Mouse (Mus musculus) testis, adult 2 months (tissue): ENCODE results near the gene Snrk. TPM values are rescaled to one million over a fixed set of nuclear protein-coding genes. Genes with fewer than 3 reads are reported as not detected.

Source experiments
- H3K27ac ChIP-seq: fragments of 200-500 bp; 2 replicates; pipeline ENCODE4 v1.5.1; 2012; ENCODE audit warnings: low read depth, low read length; ENCODE audit not compliant: control insufficient read depth, insufficient read depth
- H3K27me3 ChIP-seq: fragments of 200-500 bp; 2 replicates; pipeline ENCODE4 v1.6.1; 2012; ENCODE audit warnings: mild to moderate bottlenecking, low read length, moderate library complexity; ENCODE audit not compliant: control insufficient read depth, insufficient read depth
- H3K36me3 ChIP-seq: fragments of 200-500 bp; 2 replicates; pipeline ENCODE4 v1.6.1; 2012; ENCODE audit warnings: mild to moderate bottlenecking, low read length; ENCODE audit not compliant: control insufficient read depth, insufficient read depth
- H3K4me1 ChIP-seq: fragments of 200-500 bp; 2 replicates; pipeline ENCODE4 v1.6.1; 2012; ENCODE audit warnings: low read length; ENCODE audit not compliant: control insufficient read depth, insufficient read depth
- H3K4me3 ChIP-seq: fragments of 200-500 bp; 2 replicates; pipeline ENCODE4 v1.5.1; 2012; ENCODE audit warnings: low read depth, mild to moderate bottlenecking, low read length, moderate library complexity, mixed read lengths; ENCODE audit not compliant: control insufficient read depth
- CTCF ChIP-seq: fragments of 200-500 bp; IDR thresholded peaks from 2 replicates; pipeline ENCODE4 v1.5.1; 2012; ENCODE audit warnings: low read depth, mild to moderate bottlenecking, inconsistent platforms, low read length, moderate library complexity; ENCODE audit not compliant: control insufficient read depth, insufficient read depth, insufficient replicate concordance
- POLR2A ChIP-seq: fragments of 200-500 bp; IDR thresholded peaks from 2 replicates; pipeline ENCODE4 v1.6.1; 2012; ENCODE audit warnings: low read depth, mild to moderate bottlenecking, inconsistent platforms, low read length, moderate library complexity; ENCODE audit not compliant: control insufficient read depth
- polyA plus RNA-seq: library from polyadenylated mRNA; depleted of rRNA; stranded (reverse); fragments of >200 nt; gene quantifications from 2 replicates; pipeline ENCODE4 v1.2.3, GENCODE M21; 2012

Snrk gene
- polyA plus RNA-seq, 1 experiment = 18.7 TPM

DNA sequence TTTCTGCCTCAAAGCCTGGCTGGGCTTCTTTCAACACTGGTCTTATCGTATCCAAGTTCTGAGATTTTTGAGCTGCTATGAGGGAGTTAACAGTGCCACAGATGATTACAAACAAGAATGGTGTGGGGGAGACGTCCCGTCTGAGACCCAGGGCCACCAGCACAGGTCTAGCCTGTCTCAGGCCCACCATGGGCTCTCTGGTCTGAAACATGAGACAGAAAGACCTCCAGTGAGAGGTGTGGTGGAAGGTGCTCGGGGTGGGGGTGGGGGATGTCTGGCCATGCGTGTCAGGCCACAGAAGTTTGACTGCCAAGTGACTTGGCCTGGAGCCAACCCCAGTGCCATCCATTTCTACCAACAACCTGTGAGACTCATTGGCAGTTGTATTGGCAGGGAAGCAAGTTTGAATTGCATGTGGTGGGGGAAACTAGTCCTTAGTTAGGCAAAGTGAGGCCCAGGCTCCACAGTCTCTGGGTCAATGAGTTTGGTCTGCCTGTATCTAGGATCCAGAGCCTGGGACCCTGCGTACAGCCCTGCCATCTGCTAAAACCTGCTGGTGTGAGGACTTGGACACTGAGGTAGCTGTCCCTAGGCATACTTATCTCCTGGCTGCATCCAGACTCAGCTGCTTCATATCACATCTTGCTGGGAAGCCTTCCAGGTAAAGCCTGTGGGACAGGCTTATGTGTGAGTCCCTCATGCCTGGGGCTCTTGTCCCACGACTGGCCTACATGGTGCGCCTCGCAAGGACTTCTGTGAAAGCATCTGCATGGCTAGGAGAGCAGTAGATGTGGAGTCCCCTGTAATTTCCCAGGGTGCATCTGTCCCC, 56.6 kb downstream of the Snrk start:
- no peaks in the 10 kb centered on the region for H3K4me1 ChIP-seq
- TF ChIP-seq CTCF = no peak
- TF ChIP-seq POLR2A = no peak
- no peaks in the 10 kb centered on the region for H3K27me3 ChIP-seq
- H3K4me3 ChIP-seq = no peak overlapping the region
- no peak overlapping the region for H3K27ac ChIP-seq
- H3K36me3 ChIP-seq = no peaks in the 10 kb centered on the region

DNA sequence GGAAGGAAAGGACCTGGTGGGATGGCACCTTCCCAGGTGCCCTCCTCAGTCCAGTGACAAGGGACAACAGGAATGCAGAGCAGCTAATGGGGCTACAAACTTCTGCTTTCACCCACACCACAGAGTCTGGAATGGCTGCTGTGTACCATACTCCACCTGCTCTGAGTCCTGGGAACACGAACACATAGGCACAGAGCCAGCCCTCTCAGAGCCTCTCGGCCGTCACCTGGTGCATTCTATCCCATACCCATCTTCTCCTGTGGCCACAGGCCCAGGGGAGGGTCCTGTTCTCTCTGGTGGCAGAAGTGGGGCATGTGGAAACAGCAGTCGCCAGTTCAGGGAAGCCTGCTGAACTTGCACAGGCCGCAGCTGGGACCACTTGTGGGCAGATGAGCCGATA, 57.7 kb downstream of the Snrk start:
- TF ChIP-seq CTCF = no peak
- TF ChIP-seq POLR2A = no peak
- Histone ChIP-seq H3K36me3 (no peaks in the 10 kb centered on the region), H3K27ac (no peak overlapping the region), H3K27me3 (no peaks in the 10 kb centered on the region), H3K4me1 (no peaks in the 10 kb centered on the region), H3K4me3 (no peak overlapping the region)

DNA sequence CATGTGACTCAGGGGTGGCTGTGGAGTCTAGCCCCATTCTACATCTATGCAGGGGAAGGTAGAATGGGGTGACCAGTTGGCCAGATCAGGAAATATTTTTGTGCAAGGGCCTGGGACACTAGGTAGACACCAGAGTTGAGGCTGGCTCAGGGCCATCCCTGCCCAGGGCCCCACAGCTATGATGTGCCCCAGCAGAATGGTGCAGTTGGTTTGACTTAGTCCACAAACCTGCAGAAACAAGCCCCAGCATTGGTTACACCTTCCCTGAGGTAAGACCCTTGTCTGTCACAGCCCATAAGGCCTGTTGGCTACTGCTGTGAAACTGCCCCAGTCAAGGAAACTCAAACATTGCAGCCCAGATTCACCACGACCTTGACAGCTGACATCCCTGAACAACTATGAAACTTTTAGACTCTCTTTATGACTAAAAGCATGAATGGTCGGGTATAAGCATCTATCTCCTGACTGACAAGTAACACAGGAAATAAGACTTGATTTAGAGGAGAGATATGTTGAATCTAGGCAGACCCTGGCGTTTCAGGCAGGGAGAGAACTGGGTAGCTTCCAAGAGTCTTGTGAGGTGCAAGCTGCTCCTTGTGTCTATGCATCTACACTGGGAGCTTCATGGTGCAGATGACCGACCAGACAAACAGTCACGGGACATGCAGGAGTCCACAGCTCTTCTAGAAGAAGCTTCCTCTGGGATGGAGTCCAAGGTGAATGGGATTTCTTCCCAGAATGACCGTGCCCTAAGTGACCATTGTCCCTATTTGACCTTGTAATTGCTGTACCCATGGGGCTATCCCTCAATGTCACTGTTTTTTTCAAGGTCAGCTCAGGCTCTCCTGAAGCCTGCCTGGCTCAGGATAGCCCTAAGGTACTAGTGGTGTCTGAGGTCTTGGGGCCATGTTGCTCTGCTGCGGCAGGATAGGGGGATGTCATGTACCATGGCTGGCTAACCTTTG, 60.5 kb downstream of the Snrk start:
- Histone ChIP-seq H3K36me3 (no peaks in the 10 kb centered on the region), H3K4me1 (no peaks in the 10 kb centered on the region), H3K27ac (no peak overlapping the region), H3K4me3 (no peak overlapping the region), H3K27me3 (no peaks in the 10 kb centered on the region)
- TF ChIP-seq POLR2A = no peak
- TF ChIP-seq CTCF = no peak

DNA sequence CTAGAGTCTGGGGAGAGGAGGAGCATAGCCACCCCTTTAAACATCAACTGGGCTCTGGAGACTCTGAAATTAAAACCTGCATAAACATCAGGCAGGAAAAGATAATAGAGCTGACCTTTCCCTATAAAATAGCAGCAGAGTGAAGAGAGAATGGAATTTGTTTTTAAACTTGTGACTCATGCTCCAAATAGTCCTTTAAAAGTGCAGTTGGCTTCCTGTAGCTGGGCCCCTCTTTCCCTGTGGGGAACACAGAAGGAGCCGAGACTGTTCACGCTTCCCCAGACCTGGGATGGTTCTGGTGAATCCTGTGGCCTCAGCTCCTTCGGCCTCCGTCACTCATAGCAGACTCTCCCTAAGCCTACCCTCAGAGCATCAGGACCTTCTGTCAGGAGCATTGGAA, 61.4 kb downstream of the Snrk start:
- no peak overlapping the region for H3K4me3 ChIP-seq
- no peak for TF ChIP-seq POLR2A
- TF ChIP-seq CTCF = no peak
- no peaks in the 10 kb centered on the region for H3K4me1 ChIP-seq
- H3K27ac ChIP-seq = no peak overlapping the region
- no peaks in the 10 kb centered on the region for H3K27me3 ChIP-seq
- H3K36me3 ChIP-seq = no peaks in the 10 kb centered on the region

DNA sequence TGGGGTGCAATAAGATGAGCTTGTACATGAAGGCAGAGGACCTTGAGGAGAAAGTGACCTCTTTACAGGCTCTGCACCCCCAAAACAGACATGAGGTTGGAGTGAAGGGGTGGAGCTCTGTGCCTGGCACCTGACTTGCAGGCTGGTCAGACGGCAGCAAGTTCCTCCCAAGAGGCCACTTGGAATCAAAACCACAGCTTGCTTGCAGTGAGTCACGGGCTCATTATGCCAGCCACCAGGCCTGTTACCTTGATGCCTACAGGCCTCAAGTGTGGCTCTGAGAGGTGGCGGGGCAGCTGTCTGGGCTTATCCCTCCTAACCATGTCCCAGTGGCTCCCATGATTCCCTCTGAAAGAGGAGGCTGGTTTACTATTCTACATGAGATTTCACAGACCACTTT, 63.0 kb downstream of the Snrk start:
- Histone ChIP-seq H3K36me3 (no peaks in the 10 kb centered on the region), H3K27me3 (no peaks in the 10 kb centered on the region), H3K4me3 (no peak overlapping the region), H3K27ac (no peak overlapping the region), H3K4me1 (no peaks in the 10 kb centered on the region)
- TF ChIP-seq POLR2A = no peak
- TF ChIP-seq CTCF = no peak

DNA sequence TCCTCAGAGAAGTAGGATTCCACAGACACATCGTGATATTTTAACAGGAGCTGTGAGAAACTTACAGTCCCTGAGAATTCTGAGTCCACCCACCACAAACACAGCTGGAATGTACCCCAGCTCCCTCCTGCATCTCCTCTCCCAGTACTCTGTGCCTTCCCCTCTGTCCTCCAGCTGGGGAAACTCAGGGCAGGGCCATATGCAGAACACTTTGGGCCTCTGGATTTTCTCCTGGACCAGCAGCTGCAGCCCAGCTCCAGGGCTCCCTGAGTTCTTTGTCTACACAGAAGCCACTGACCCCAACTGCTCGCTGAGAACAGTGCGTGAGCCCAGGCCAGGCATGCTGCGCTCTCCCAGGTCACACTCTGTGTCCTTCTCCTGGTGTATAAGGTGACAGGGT, 66.0 kb downstream of the Snrk start:
- TF ChIP-seq POLR2A (no peak), CTCF (no peak)
- no peaks in the 10 kb centered on the region for H3K27me3 ChIP-seq
- no peak overlapping the region for H3K27ac ChIP-seq
- no peak overlapping the region for H3K4me3 ChIP-seq
- H3K36me3 ChIP-seq = no peaks in the 10 kb centered on the region
- H3K4me1 ChIP-seq = no peaks in the 10 kb centered on the region

DNA sequence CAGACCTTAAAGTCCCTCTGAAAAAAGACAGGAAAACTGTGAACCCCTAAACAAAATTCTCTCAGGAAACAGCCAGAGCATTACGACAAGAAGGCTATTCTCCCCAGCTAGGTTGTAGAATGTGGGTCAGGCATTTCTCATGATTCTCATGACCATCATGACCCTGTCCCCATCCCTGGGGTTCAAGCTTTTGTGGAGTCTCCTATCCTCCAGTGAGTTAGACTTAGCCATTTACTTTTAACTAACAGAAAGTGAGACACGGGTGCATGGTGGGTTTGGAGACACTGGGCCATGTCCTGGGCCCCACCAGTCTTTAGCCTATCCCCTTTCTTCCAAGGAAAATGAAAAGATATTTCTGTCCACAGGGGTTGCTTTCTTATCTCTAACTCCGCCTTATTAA, 67.3 kb downstream of the Snrk start:
- Histone ChIP-seq H3K36me3 (no peaks in the 10 kb centered on the region), H3K4me1 (no peaks in the 10 kb centered on the region), H3K4me3 (no peak overlapping the region), H3K27me3 (no peaks in the 10 kb centered on the region), H3K27ac (no peak overlapping the region)
- no peak for TF ChIP-seq CTCF
- TF ChIP-seq POLR2A = no peak
